Comparison of ENCODE assay signal across 10 mouse cellular contexts in genomic region chr14:27067866-27068271, GRCm38 (mm10). TPM values are rescaled to one million over a fixed set of nuclear protein-coding genes. Genes with fewer than 3 reads are reported as not detected.
DNase-seq lines count a peak whose midpoint lies in the region; ATAC-seq and TF ChIP-seq lines count a peak whose summit lies in the region.
"Had no signal": no experiment of that assay in that cellular context is flagged by ENCODE, and none has a peak within 500 bp of the region (broad histone marks: within the 10 kb centered on the region; RNA-seq: fewer than 3 reads in every experiment).

No protein-coding gene starts in this region.

- DNase-seq in heart, adult 2 months: no peak
- no peak for DNase-seq in heart, postnatal 25 days (ENCODE audit: low spot score)
- DNase-seq in embryo, embryonic 10.5 days (ENCODE audit: low spot score): peak; percentile 85
- peak; percentile 81 for DNase-seq in midbrain, embryonic 14.5 days
- no peak for DNase-seq in frontal cortex, postnatal 25 days (ENCODE audit: low spot score in 2 of 2)
- DNase-seq in ovary, postnatal 36 days (ENCODE audit: low spot score): no peak
- DNase-seq in frontal cortex, postnatal 36 days (ENCODE audit: low spot score in 2 of 2): no peak
- DNase-seq: adrenal gland, postnatal 25 days had no signal

- no peak for TF ChIP-seq CTCF in heart, adult 2 months (IDR thresholded peaks at IDR 0.05)

- 0 out of 2 replicates have a peak, but pooled peaks have one; percentile 47 for ATAC-seq in hindbrain, embryonic 13.5 days (ENCODE audit: low FRiP score)
- ATAC-seq in midbrain, embryonic 14.5 days (ENCODE audit: low FRiP score, low TSS enrichment): no peak

- H3K4me1 ChIP-seq in heart, adult 2 months (ENCODE audit: control insufficient read depth, insufficient read depth, low read length): peaks cover 21% of the 10 kb centered on the region
- H3K4me1 ChIP-seq in hindbrain, embryonic 13.5 days (replicated peaks): peaks cover 61% of the 10 kb centered on the region
- H3K4me1 ChIP-seq in midbrain, embryonic 14.5 days (ENCODE audit: control insufficient read depth, insufficient read depth, low read length): peaks cover 42% of the 10 kb centered on the region

- no peaks in the 10 kb centered on the region for H3K27me3 ChIP-seq in heart, adult 2 months (ENCODE audit: control insufficient read depth, insufficient read depth, low read length)
- peaks cover 4% of the 10 kb centered on the region; the same call in 1 of the 2 replicates for H3K27me3 ChIP-seq in hindbrain, embryonic 13.5 days
- H3K27me3 ChIP-seq in midbrain, embryonic 14.5 days (ENCODE audit: control insufficient read depth, insufficient read depth, low read length): no peaks in the 10 kb centered on the region

- WGBS in heart, adult 2 months: 47% methylated on average over 6 of the region's 6 CpGs
- WGBS in hindbrain, embryonic 13.5 days: 23% methylated on average over 6 of the region's 6 CpGs
- 14% methylated on average over 6 of the region's 6 CpGs for WGBS in midbrain, embryonic 14.5 days

- TF ChIP-seq POLR2A in heart, adult 2 months (IDR thresholded peaks at IDR 0.05; ENCODE audit: insufficient read depth, low read depth, low read length): no peak

- no peak for TF ChIP-seq EP300 in heart, adult 2 months (IDR thresholded peaks at IDR 0.05; ENCODE audit: insufficient read depth, low read depth, low read length)

- H3K4me3 ChIP-seq in heart, adult 2 months: no peak overlapping the region
- H3K4me3 ChIP-seq in hindbrain, embryonic 13.5 days: no peak overlapping the region
- no peak overlapping the region for H3K4me3 ChIP-seq in midbrain, embryonic 14.5 days (replicated peaks; ENCODE audit: low read depth, low read length)
- H3K4me3 ChIP-seq: midbrain, embryonic 12.5 days had no signal

- H3K9ac ChIP-seq in heart, adult 2 months (ENCODE audit: low read depth, low read length): peak overlapping the region; percentile 11; the same call in 1 of the 2 replicates
- no peak overlapping the region for H3K9ac ChIP-seq in hindbrain, embryonic 13.5 days
- H3K9ac ChIP-seq in midbrain, embryonic 14.5 days (replicated peaks; ENCODE audit: low read length): 0 out of 2 replicates have a peak overlapping the region, but pooled peaks have one; percentile 17
- H3K9ac ChIP-seq: midbrain, embryonic 12.5 days had no signal

- H3K9me3 ChIP-seq in hindbrain, embryonic 13.5 days: no peaks in the 10 kb centered on the region
- H3K9me3 ChIP-seq in midbrain, embryonic 14.5 days (ENCODE audit: control insufficient read depth, low read length): no peaks in the 10 kb centered on the region
- H3K9me3 ChIP-seq: midbrain, embryonic 12.5 days had no signal

- no peaks in the 10 kb centered on the region for H3K36me3 ChIP-seq in heart, adult 2 months (ENCODE audit: control insufficient read depth, insufficient read depth, low read length)
- H3K36me3 ChIP-seq in hindbrain, embryonic 13.5 days: no peaks in the 10 kb centered on the region
- H3K36me3 ChIP-seq in midbrain, embryonic 14.5 days (ENCODE audit: control insufficient read depth, insufficient read depth, low read length): no peaks in the 10 kb centered on the region
- H3K36me3 ChIP-seq: midbrain, embryonic 12.5 days had no signal

- H3K27ac ChIP-seq in heart, adult 2 months: peak overlapping the region; percentile 58
- peak overlapping the region; percentile 52; the same call in 1 of the 2 replicates for H3K27ac ChIP-seq in hindbrain, embryonic 13.5 days
- H3K27ac ChIP-seq in midbrain, embryonic 14.5 days (replicated peaks; ENCODE audit: low read depth, low read length): peak overlapping the region; percentile 67
- H3K27ac ChIP-seq: midbrain, embryonic 12.5 days had no signal

- no peaks in the 10 kb centered on the region for H3K79me2 ChIP-seq in heart, adult 2 months (replicated peaks; ENCODE audit: control insufficient read depth, insufficient read depth, low read length)

- intact Hi-C loops in heart, adult 2 months (cut with DNase I): loop anchor here (2.0 kb wide), 1 partner anchor 23 kb away; no protein-coding TSS in a partner anchor
- intact Hi-C loops in heart, postnatal 25 days (cut with DNase I): loop anchor here (5.0 to 10.0 kb wide), 2 partner anchors 36 to 203 kb away; no protein-coding TSS in a partner anchor

- no peak overlapping the region for H3K4me2 ChIP-seq in hindbrain, embryonic 13.5 days
- H3K4me2 ChIP-seq in midbrain, embryonic 14.5 days (ENCODE audit: low read length): peak overlapping the region; percentile 14; the same call in 1 of the 2 replicates
- H3K4me2 ChIP-seq: midbrain, embryonic 12.5 days had no signal

RNA-seq across cellular contexts. Expression of gene Il17rd, which starts 29.1 kb away (rescaled TPM):
- total RNA-seq in heart, adult 2 months (2021): 1 to 10 TPM; 3.2 to 4.5 TPM
- polyA plus RNA-seq in heart, adult 2 months (2012; rRNA removed): 2.1 and 3.8 TPM in 2 replicates
- 1 to 10 TPM; 3.6 to 5.7 TPM for total RNA-seq in heart, postnatal 25 days (2021)
- polyA plus RNA-seq in hindbrain, embryonic 13.5 days (2015; fragmentation: Nextera tagmentation; extraction: Ambion mirVana): 2.8 and 3.4 TPM in 2 replicates
- polyA plus RNA-seq in midbrain, embryonic 14.5 days (2014; fragmentation: Nextera tagmentation; extraction: Ambion mirVana): 2.9 and 3.0 TPM in 2 replicates

RNA-seq across cellular contexts. Expression of gene Arhgef3, which starts 46.8 kb away (rescaled TPM):
- total RNA-seq in heart, adult 2 months (2021): 10 to 100 TPM; 23.0 to 27.8 TPM
- 11.1 and 21.3 TPM in 2 replicates for polyA plus RNA-seq in heart, adult 2 months (2012; rRNA removed)
- 10 to 100 TPM; 29.0 to 34.1 TPM for total RNA-seq in heart, postnatal 25 days (2021)
- 6.1 and 6.2 TPM in 2 replicates for polyA plus RNA-seq in hindbrain, embryonic 13.5 days (2015; fragmentation: Nextera tagmentation; extraction: Ambion mirVana)
- 5.3 and 5.5 TPM in 2 replicates for polyA plus RNA-seq in midbrain, embryonic 14.5 days (2014; fragmentation: Nextera tagmentation; extraction: Ambion mirVana)

Comparison
In these comparisons a context has a peak if more than half of its experiments do, and no peak if none do; other contexts are left out.
1. DNase-seq: peak in embryo, embryonic 10.5 days (single experiment) and midbrain, embryonic 14.5 days (single experiment); none in heart, adult 2 months (0 of 2), heart, postnatal 25 days (single experiment), frontal cortex, postnatal 25 days (0 of 2), ovary, postnatal 36 days (single experiment) and frontal cortex, postnatal 36 days (0 of 2).
2. Peak in every context shown above with its lines, with median percentiles within 50 percentile points of each other: H3K27ac ChIP-seq.